In the genomic region with DNA sequence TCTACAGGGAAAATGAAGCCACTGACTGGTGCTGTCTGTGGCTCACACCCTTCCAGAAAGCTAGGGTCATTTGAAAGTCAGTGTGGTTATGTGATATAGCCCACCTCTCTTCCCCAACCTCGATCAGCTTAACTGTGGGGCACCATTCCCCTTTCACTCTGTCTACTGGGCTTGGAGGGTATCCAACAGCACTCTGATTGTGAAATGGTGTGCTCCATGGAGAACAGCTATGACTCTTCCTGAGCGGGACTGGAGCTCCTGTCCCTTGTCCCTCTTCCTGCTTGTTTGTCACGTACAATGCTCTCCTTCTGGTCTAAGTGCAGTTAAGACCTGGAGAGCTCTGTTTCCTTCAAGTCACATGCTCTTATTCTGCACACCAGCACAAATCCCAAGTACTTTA, we compare ENCODE assay signal across 28 mouse cellular contexts. TPM values are rescaled to one million over a fixed set of nuclear protein-coding genes. Genes with fewer than 3 reads are reported as not detected.
DNase-seq lines count a peak whose midpoint lies in the region; ATAC-seq lines count a peak whose summit lies in the region.
"Had no signal": no experiment of that assay in that cellular context is flagged by ENCODE, and none has a peak within 500 bp of the region (broad histone marks: within the 10 kb centered on the region; RNA-seq: fewer than 3 reads in every experiment).

No protein-coding gene starts in this region.

- intact Hi-C loops in heart, postnatal 25 days (cut with DNase I): no loop called here

- peak overlapping the region; percentile 64 to 77 for H3K27ac ChIP-seq in heart, embryonic 14.5 days (replicated peaks in 1 of 2; ENCODE audit: control insufficient read depth in 1 of 2, insufficient read depth in 1 of 2, low read depth in 2 of 2, low read length in 2 of 2)
- peak overlapping the region; percentile 12 for H3K27ac ChIP-seq in liver, embryonic 16.5 days (ENCODE audit: low read length)
- H3K27ac ChIP-seq in hindbrain, embryonic 10.5 days: no peak overlapping the region
- H3K27ac ChIP-seq: embryonic facial prominence, embryonic 12.5 days; forebrain, embryonic 15.5 days had no signal

- H3K27me3 ChIP-seq in heart, embryonic 14.5 days (ENCODE audit: control insufficient read depth, insufficient read depth, low read length): no peaks in the 10 kb centered on the region
- H3K27me3 ChIP-seq in liver, embryonic 16.5 days (ENCODE audit: control insufficient read depth, insufficient read depth, low read depth, low read length): no peaks in the 10 kb centered on the region
- no peaks in the 10 kb centered on the region for H3K27me3 ChIP-seq in hindbrain, embryonic 10.5 days (ENCODE audit: insufficient read depth, poor library complexity, severe bottlenecking)
- H3K27me3 ChIP-seq: embryonic facial prominence, embryonic 12.5 days; forebrain, embryonic 15.5 days; Patski had no signal

- H3K4me1 ChIP-seq in heart, embryonic 14.5 days (ENCODE audit: control insufficient read depth in 2 of 2, insufficient read depth in 2 of 2, low read length in 2 of 2): peaks cover 10 to 14% of the 10 kb centered on the region in 2 experiments
- peaks cover 28% of the 10 kb centered on the region for H3K4me1 ChIP-seq in liver, embryonic 16.5 days (ENCODE audit: control insufficient read depth, low read depth, low read length)
- H3K4me1 ChIP-seq in hindbrain, embryonic 10.5 days (replicated peaks): peaks cover 14% of the 10 kb centered on the region

- no peak overlapping the region for H3K4me3 ChIP-seq in heart, embryonic 14.5 days (ENCODE audit: control insufficient read depth in 1 of 2, insufficient read depth in 1 of 2, low read depth in 1 of 2, low read length in 2 of 2)
- no peak overlapping the region for H3K4me3 ChIP-seq in liver, embryonic 16.5 days (ENCODE audit: low read depth, low read length)
- H3K4me3 ChIP-seq in hindbrain, embryonic 10.5 days: no peak overlapping the region
- H3K4me3 ChIP-seq: embryonic facial prominence, embryonic 12.5 days; forebrain, embryonic 15.5 days had no signal

- no peak overlapping the region for H3K9ac ChIP-seq in heart, embryonic 14.5 days (ENCODE audit: low read length)
- no peak overlapping the region for H3K9ac ChIP-seq in liver, embryonic 16.5 days (ENCODE audit: low read depth, low read length)
- H3K9ac ChIP-seq: embryonic facial prominence, embryonic 12.5 days; forebrain, embryonic 15.5 days had no signal

- H3K36me3 ChIP-seq in heart, embryonic 14.5 days (ENCODE audit: control insufficient read depth, insufficient read depth, low read length): peaks cover 78% of the 10 kb centered on the region
- peaks cover 74% of the 10 kb centered on the region for H3K36me3 ChIP-seq in liver, embryonic 16.5 days (ENCODE audit: control insufficient read depth, insufficient read depth)
- H3K36me3 ChIP-seq in hindbrain, embryonic 10.5 days: peaks cover 84% of the 10 kb centered on the region

- ATAC-seq in heart, embryonic 14.5 days (ENCODE audit: insufficient number of reproducible peaks, insufficient read depth, low FRiP score, low read depth): no peak
- ATAC-seq in liver, embryonic 16.5 days (ENCODE audit: low read depth): peak; percentile 35
- no peak for ATAC-seq in frontal cortex, adult (ENCODE audit: low TSS enrichment)
- ATAC-seq: activated CD4-positive, CD25-positive, alpha-beta regulatory T cell, adult 4 months; forebrain, embryonic 15.5 days; hindbrain, embryonic 16.5 days; midbrain, embryonic 16.5 days; Patski had no signal

- no peaks in the 10 kb centered on the region for H3K9me3 ChIP-seq in heart, embryonic 14.5 days (ENCODE audit: control insufficient read depth, low read length)
- H3K9me3 ChIP-seq in liver, embryonic 16.5 days (replicated peaks; ENCODE audit: control insufficient read depth, low read length): no peaks in the 10 kb centered on the region
- no peaks in the 10 kb centered on the region for H3K9me3 ChIP-seq in hindbrain, embryonic 10.5 days
- H3K9me3 ChIP-seq: embryonic facial prominence, embryonic 12.5 days; forebrain, embryonic 15.5 days had no signal

- DNase-seq in heart, postnatal 25 days (ENCODE audit: low spot score): no peak
- peak; percentile 86 for DNase-seq in adipocyte (ENCODE audit: low spot score)
- peak; percentile 44 for DNase-seq in lung, postnatal 10 days
- no peak for DNase-seq in hindbrain, embryonic 10.5 days (ENCODE audit: low spot score)
- DNase-seq: B cell, adult 2 months; cerebellum, adult 18-20 months; heart, postnatal 10 days; kidney, adult 2 months; kidney, postnatal 25 days had no signal

- H3K4me2 ChIP-seq in heart, embryonic 14.5 days (ENCODE audit: low read length): 0 out of 2 replicates have a peak overlapping the region, but pooled peaks have one; percentile 1
- no peak overlapping the region for H3K4me2 ChIP-seq in liver, embryonic 16.5 days (ENCODE audit: low read depth, low read length)
- H3K4me2 ChIP-seq: embryonic facial prominence, embryonic 12.5 days; forebrain, embryonic 15.5 days had no signal

- WGBS in heart, embryonic 14.5 days: 42% methylated on average over 3 of the region's 3 CpGs
- WGBS in liver, embryonic 16.5 days (ENCODE audit: insufficient replicate concordance): 73% methylated on average over 3 of the region's 3 CpGs
- 86% methylated on average over 3 of the region's 3 CpGs for WGBS in hindbrain, embryonic 10.5 days

RNA-seq across cellular contexts. Expression of a gene that starts 5.6 kb away (rescaled TPM):
- polyA plus RNA-seq in heart, embryonic 14.5 days (2014; fragmentation: Nextera tagmentation; extraction: Ambion mirVana): 213 and 236 TPM in 2 replicates
- 100 to 1,000 TPM; 221 to 222 TPM for total RNA-seq in heart, postnatal 25 days (2021)
- polyA plus RNA-seq in liver, embryonic 16.5 days (2015; fragmentation: Nextera tagmentation; extraction: Ambion mirVana): 224 and 231 TPM in 2 replicates
- 101 and 116 TPM in 2 replicates for polyA plus RNA-seq in hindbrain, embryonic 10.5 days (2016; fragmentation: Nextera tagmentation; extraction: Ambion mirVana)

RNA-seq across cellular contexts. Expression of a gene that starts 6.9 kb away (rescaled TPM):
- polyA plus RNA-seq in heart, embryonic 14.5 days (2014; fragmentation: Nextera tagmentation; extraction: Ambion mirVana): not detected in 2 replicates
- not detected for total RNA-seq in heart, postnatal 25 days (2021)
- not detected in 2 replicates for polyA plus RNA-seq in liver, embryonic 16.5 days (2015; fragmentation: Nextera tagmentation; extraction: Ambion mirVana)
- polyA plus RNA-seq in hindbrain, embryonic 10.5 days (2016; fragmentation: Nextera tagmentation; extraction: Ambion mirVana): not detected in 2 replicates
- total RNA-seq: gastrocnemius, adult 18-20 months; heart, postnatal 10 days; layer of hippocampus, postnatal 10 days; left cerebral cortex, postnatal 10 days; megakaryocyte-erythroid progenitor cell, adult 5-6 weeks had no signal
- polyA plus RNA-seq: activated CD4-positive, CD25-positive, alpha-beta regulatory T cell, adult 4 months; cortical plate, adult 2 months; embryonic facial prominence, embryonic 12.5 days; forebrain, embryonic 15.5 days; gonadal fat pad, adult 2 months; hindbrain, embryonic 16.5 days; kidney, adult 2 months; limb, embryonic 14.5 days; midbrain, embryonic 16.5 days; small intestine, adult 2 months; stomach, embryonic 14.5 days; thymus, postnatal 0 days had no signal

RNA-seq across cellular contexts. Expression of a gene that starts 28.6 kb away (rescaled TPM):
- polyA plus RNA-seq in heart, embryonic 14.5 days (2014; fragmentation: Nextera tagmentation; extraction: Ambion mirVana): 0.27 TPM in 1 of 2 replicates, not detected in the other
- not detected for total RNA-seq in heart, postnatal 25 days (2021)
- not detected in 2 replicates for polyA plus RNA-seq in liver, embryonic 16.5 days (2015; fragmentation: Nextera tagmentation; extraction: Ambion mirVana)
- 0.18 TPM in 1 of 2 replicates, not detected in the other for polyA plus RNA-seq in hindbrain, embryonic 10.5 days (2016; fragmentation: Nextera tagmentation; extraction: Ambion mirVana)
- total RNA-seq: gastrocnemius, adult 18-20 months had no signal
- polyA plus RNA-seq: activated CD4-positive, CD25-positive, alpha-beta regulatory T cell, adult 4 months; small intestine, adult 2 months; stomach, embryonic 14.5 days; thymus, postnatal 0 days had no signal

RNA-seq across cellular contexts. Expression of a gene that starts 43.6 kb away (rescaled TPM):
- polyA plus RNA-seq in heart, embryonic 14.5 days (2014; fragmentation: Nextera tagmentation; extraction: Ambion mirVana): not detected in 2 replicates
- total RNA-seq in heart, postnatal 25 days (2021): not detected
- 0.02 TPM in 1 of 2 replicates, not detected in the other for polyA plus RNA-seq in liver, embryonic 16.5 days (2015; fragmentation: Nextera tagmentation; extraction: Ambion mirVana)
- not detected in 2 replicates for polyA plus RNA-seq in hindbrain, embryonic 10.5 days (2016; fragmentation: Nextera tagmentation; extraction: Ambion mirVana)
- total RNA-seq: gastrocnemius, adult 18-20 months; heart, postnatal 10 days; layer of hippocampus, postnatal 10 days; left cerebral cortex, postnatal 10 days had no signal
- polyA plus RNA-seq: activated CD4-positive, CD25-positive, alpha-beta regulatory T cell, adult 4 months; embryonic facial prominence, embryonic 12.5 days; forebrain, embryonic 15.5 days; hindbrain, embryonic 16.5 days; kidney, adult 2 months; midbrain, embryonic 16.5 days; Patski; small intestine, adult 2 months; stomach, embryonic 14.5 days; thymus, postnatal 0 days had no signal

RNA-seq across cellular contexts. Expression of a gene that starts 47.8 kb away (rescaled TPM):
- 35.0 and 35.1 TPM in 2 replicates for polyA plus RNA-seq in heart, embryonic 14.5 days (2014; fragmentation: Nextera tagmentation; extraction: Ambion mirVana)
- 10 to 100 TPM; 41.4 to 41.9 TPM for total RNA-seq in heart, postnatal 25 days (2021)
- 57.3 and 59.6 TPM in 2 replicates for polyA plus RNA-seq in liver, embryonic 16.5 days (2015; fragmentation: Nextera tagmentation; extraction: Ambion mirVana)
- 35.4 and 40.2 TPM in 2 replicates for polyA plus RNA-seq in hindbrain, embryonic 10.5 days (2016; fragmentation: Nextera tagmentation; extraction: Ambion mirVana)

Comparison
In these comparisons a context has a peak if more than half of its experiments do, and no peak if none do; other contexts are left out.
1. DNase-seq: peak in adipocyte (single experiment) and lung, postnatal 10 days (single experiment); none in heart, postnatal 25 days (single experiment) and hindbrain, embryonic 10.5 days (single experiment).